In genomic region chr2:160046881-160047543, GRCm38 (mm10) we compare ENCODE assay signal across 31 mouse cellular contexts.
DNase-seq lines count a peak whose midpoint lies in the region; ATAC-seq and TF ChIP-seq lines count a peak whose summit lies in the region.
"Had no signal": no experiment of that assay in that cellular context is flagged by ENCODE, and none has a peak within 500 bp of the region (broad histone marks: within the 10 kb centered on the region; RNA-seq: fewer than 3 reads in every experiment).

No protein-coding gene starts in this region.

- no peak for TF ChIP-seq EP300 in stomach, postnatal 0 days (optimal IDR thresholded peaks at IDR 0.05)

- no peaks in the 10 kb centered on the region for H3K9me3 ChIP-seq in heart, embryonic 10.5 days
- H3K9me3 ChIP-seq in embryonic facial prominence, embryonic 14.5 days (ENCODE audit: control insufficient read depth, low read length): no peaks in the 10 kb centered on the region
- no peaks in the 10 kb centered on the region for H3K9me3 ChIP-seq in stomach, postnatal 0 days (ENCODE audit: control insufficient read depth, low read length)
- H3K9me3 ChIP-seq: forebrain, embryonic 10.5 days; intestine, embryonic 15.5 days; limb, embryonic 12.5 days; liver, embryonic 15.5 days; midbrain, embryonic 12.5 days; neural tube, embryonic 12.5 days had no signal

- no peaks in the 10 kb centered on the region; the same call in 1 of the 2 replicates for H3K27me3 ChIP-seq in heart, embryonic 10.5 days (ENCODE audit: insufficient read depth, poor library complexity, severe bottlenecking)
- no peaks in the 10 kb centered on the region for H3K27me3 ChIP-seq in embryonic facial prominence, embryonic 14.5 days (replicated peaks; ENCODE audit: control insufficient read depth, insufficient read depth, low read length)
- H3K27me3 ChIP-seq in stomach, postnatal 0 days (ENCODE audit: control insufficient read depth, insufficient read depth, low read length): no peaks in the 10 kb centered on the region
- H3K27me3 ChIP-seq: intestine, embryonic 15.5 days; limb, embryonic 12.5 days; liver, embryonic 15.5 days; midbrain, embryonic 12.5 days; neural tube, embryonic 12.5 days; Patski had no signal

- no peak for TF ChIP-seq CTCF in brain, embryonic 14.5 days (IDR thresholded peaks at IDR 0.05; ENCODE audit: borderline replicate concordance, extremely low read depth, insufficient read depth, insufficient read length)
- no peak for TF ChIP-seq CTCF in stomach, postnatal 0 days (IDR thresholded peaks at IDR 0.05; ENCODE audit: low read depth)

- H3K36me3 ChIP-seq in heart, embryonic 10.5 days: no peaks in the 10 kb centered on the region
- H3K36me3 ChIP-seq in embryonic facial prominence, embryonic 14.5 days (ENCODE audit: control insufficient read depth, insufficient read depth, low read length): no peaks in the 10 kb centered on the region
- H3K36me3 ChIP-seq in stomach, postnatal 0 days (ENCODE audit: control insufficient read depth, insufficient read depth, low read length): no peaks in the 10 kb centered on the region
- H3K36me3 ChIP-seq: forebrain, embryonic 10.5 days; intestine, embryonic 15.5 days; limb, embryonic 12.5 days; liver, embryonic 15.5 days; midbrain, embryonic 12.5 days; neural tube, embryonic 12.5 days had no signal

- intact Hi-C loops in heart, postnatal 25 days (cut with DNase I): no loop called here

- peak; percentile 13 for DNase-seq in embryo, embryonic 11 days
- DNase-seq in embryo, embryonic 10.5 days (ENCODE audit: low spot score): no peak
- no peak for DNase-seq in heart, embryonic 10.5 days (ENCODE audit: low spot score)
- no peak for DNase-seq in heart, postnatal 25 days (ENCODE audit: low spot score)
- DNase-seq in brain, embryonic 14.5 days (ENCODE audit: low read depth): peak; percentile 77
- peak; percentile 34 for DNase-seq in embryonic facial prominence, embryonic 14.5 days (ENCODE audit: low spot score)
- DNase-seq in stomach, postnatal 0 days (ENCODE audit: low spot score): no peak
- DNase-seq: adrenal gland, postnatal 25 days; cerebellum, adult 18-20 months; cerebellum, postnatal 25 days; gastrocnemius, postnatal 25 days; heart, adult 2 months; heart, postnatal 14 days; kidney, adult 9 months; kidney, postnatal 14 days; lung, embryonic 14.5 days; right cerebral cortex, adult 18-20 months; spleen, adult 18-20 months; thymus, adult 18-20 months; thymus, postnatal 25 days had no signal

- ATAC-seq in embryonic facial prominence, embryonic 14.5 days (ENCODE audit: low read depth): no peak
- ATAC-seq in activated CD4-positive, CD25-positive, alpha-beta regulatory T cell, adult 4 months: no peak
- no peak for ATAC-seq in stomach, postnatal 0 days (ENCODE audit: low FRiP score, low TSS enrichment)
- ATAC-seq: hindbrain, embryonic 16.5 days; intestine, embryonic 15.5 days; Patski had no signal

- TF ChIP-seq POLR2A in brain, embryonic 14.5 days (IDR thresholded peaks at IDR 0.05; ENCODE audit: borderline replicate concordance, extremely low read depth, insufficient read depth, insufficient read length, poor library complexity, severe bottlenecking): no peak

- H3K27ac ChIP-seq in heart, embryonic 10.5 days: peak overlapping the region; percentile 37; the same call in 1 of the 2 replicates
- no peak overlapping the region for H3K27ac ChIP-seq in embryonic facial prominence, embryonic 14.5 days (replicated peaks; ENCODE audit: low read depth, low read length)
- no peak overlapping the region for H3K27ac ChIP-seq in stomach, postnatal 0 days (replicated peaks)
- H3K27ac ChIP-seq: forebrain, embryonic 10.5 days; heart, adult 2 months; intestine, embryonic 15.5 days; left cerebral cortex, adult 2 months; limb, embryonic 12.5 days; liver, embryonic 15.5 days; midbrain, embryonic 12.5 days; neural tube, embryonic 12.5 days had no signal

- H3K4me2 ChIP-seq in embryonic facial prominence, embryonic 14.5 days (ENCODE audit: low read depth, low read length): no peak overlapping the region
- no peak overlapping the region for H3K4me2 ChIP-seq in stomach, postnatal 0 days (replicated peaks; ENCODE audit: low read depth)
- H3K4me2 ChIP-seq: intestine, embryonic 15.5 days; limb, embryonic 12.5 days; liver, embryonic 15.5 days; lung, embryonic 14.5 days; midbrain, embryonic 12.5 days; neural tube, embryonic 12.5 days had no signal

- H3K4me1 ChIP-seq in heart, embryonic 10.5 days: peaks cover 10% of the 10 kb centered on the region; the same call in 1 of the 2 replicates
- H3K4me1 ChIP-seq in embryonic facial prominence, embryonic 14.5 days (ENCODE audit: control insufficient read depth, insufficient read depth, low read length): no peaks in the 10 kb centered on the region
- H3K4me1 ChIP-seq in stomach, postnatal 0 days (replicated peaks; ENCODE audit: control insufficient read depth, insufficient read depth): no peaks in the 10 kb centered on the region
- H3K4me1 ChIP-seq: intestine, embryonic 15.5 days; liver, embryonic 15.5 days; midbrain, embryonic 12.5 days; neural tube, embryonic 12.5 days had no signal

- no peak overlapping the region for H3K4me3 ChIP-seq in heart, embryonic 10.5 days
- H3K4me3 ChIP-seq in embryonic facial prominence, embryonic 14.5 days (ENCODE audit: low read depth, low read length): no peak overlapping the region
- no peak overlapping the region for H3K4me3 ChIP-seq in stomach, postnatal 0 days (ENCODE audit: low read depth, low read length)
- H3K4me3 ChIP-seq: forebrain, embryonic 10.5 days; heart, adult 2 months; intestine, embryonic 15.5 days; left cerebral cortex, adult 2 months; limb, embryonic 12.5 days; liver, embryonic 15.5 days; midbrain, embryonic 12.5 days; myocyte; neural tube, embryonic 12.5 days had no signal

- WGBS in heart, embryonic 10.5 days: 23% methylated on average over 7 of the region's 7 CpGs
- 25% methylated on average over 7 of the region's 7 CpGs for WGBS in embryonic facial prominence, embryonic 14.5 days
- WGBS in stomach, postnatal 0 days: 34% methylated on average over 7 of the region's 7 CpGs

- H3K9ac ChIP-seq in embryonic facial prominence, embryonic 14.5 days (ENCODE audit: low read depth, low read length): no peak overlapping the region
- H3K9ac ChIP-seq in stomach, postnatal 0 days (ENCODE audit: low read length): no peak overlapping the region
- H3K9ac ChIP-seq: intestine, embryonic 15.5 days; limb, embryonic 12.5 days; liver, embryonic 15.5 days; lung, embryonic 14.5 days; midbrain, embryonic 12.5 days; neural tube, embryonic 12.5 days had no signal

Comparison
In these comparisons a context has a peak if more than half of its experiments do, and no peak if none do; other contexts are left out.
1. DNase-seq: peak in embryo, embryonic 11 days (single experiment), brain, embryonic 14.5 days (single experiment) and embryonic facial prominence, embryonic 14.5 days (single experiment); none in embryo, embryonic 10.5 days (single experiment), heart, embryonic 10.5 days (single experiment), heart, postnatal 25 days (single experiment) and stomach, postnatal 0 days (single experiment).